Mouse (Mus musculus): Measurements from ENCODE around the gene Slc7a11. TPM values are rescaled to one million over a fixed set of nuclear protein-coding genes. Genes with fewer than 3 reads are reported as not detected.

The Slc7a11 gene
- polyA plus RNA-seq, 1 experiment = 11.3 TPM

GRCm38 (mm10) chr3:50275023-50275422 is 168.4 kb downstream of the Slc7a11 start:
- H3K4me1 ChIP-seq (replicated peaks; ENCODE audit: control insufficient read depth, insufficient read depth, low read length) = no peaks in the 10 kb centered on the region
- H3K36me3 ChIP-seq (ENCODE audit: control insufficient read depth, insufficient read depth, low read length) = no peaks in the 10 kb centered on the region
- H3K27ac ChIP-seq (ENCODE audit: control insufficient read depth, insufficient read depth, low read length) = no peak overlapping the region
- no peaks in the 10 kb centered on the region for H3K27me3 ChIP-seq (ENCODE audit: control insufficient read depth, insufficient read depth, low read length)
- H3K4me3 ChIP-seq (ENCODE audit: control insufficient read depth, insufficient read depth, low read length) = no peak overlapping the region
- DNase-seq = no peak
- TF ChIP-seq CTCF (IDR thresholded peaks at IDR 0.05; ENCODE audit: borderline replicate concordance, control insufficient read depth, extremely low read depth, insufficient read depth, low read length, poor library complexity) = no peak
- no peak for TF ChIP-seq POLR2A (IDR thresholded peaks at IDR 0.05; ENCODE audit: control insufficient read depth, extremely low read depth, insufficient read depth, low read length, poor library complexity)
- WGBS = 83% methylated on average over 2 of the region's 2 CpGs

GRCm38 (mm10) chr3:50272222-50272621 is 171.2 kb downstream of the Slc7a11 start:
- H3K36me3 ChIP-seq (ENCODE audit: control insufficient read depth, insufficient read depth, low read length) = no peaks in the 10 kb centered on the region
- no peaks in the 10 kb centered on the region for H3K27me3 ChIP-seq (ENCODE audit: control insufficient read depth, insufficient read depth, low read length)
- H3K27ac ChIP-seq (ENCODE audit: control insufficient read depth, insufficient read depth, low read length) = no peak overlapping the region
- H3K4me1 ChIP-seq (replicated peaks; ENCODE audit: control insufficient read depth, insufficient read depth, low read length) = no peaks in the 10 kb centered on the region
- TF ChIP-seq CTCF (IDR thresholded peaks at IDR 0.05; ENCODE audit: borderline replicate concordance, control insufficient read depth, extremely low read depth, insufficient read depth, low read length, poor library complexity) = no peak
- TF ChIP-seq POLR2A (IDR thresholded peaks at IDR 0.05; ENCODE audit: control insufficient read depth, extremely low read depth, insufficient read depth, low read length, poor library complexity) = no peak
- DNase-seq = no peak
- no peak overlapping the region for H3K4me3 ChIP-seq (ENCODE audit: control insufficient read depth, insufficient read depth, low read length)

GRCm38 (mm10) chr3:50269680-50270079 is 173.7 kb downstream of the Slc7a11 start:
- no peaks in the 10 kb centered on the region for H3K36me3 ChIP-seq (ENCODE audit: control insufficient read depth, insufficient read depth, low read length)
- DNase-seq = no peak
- 91% methylated on average over 4 of the region's 4 CpGs for WGBS
- no peaks in the 10 kb centered on the region for H3K27me3 ChIP-seq (ENCODE audit: control insufficient read depth, insufficient read depth, low read length)
- no peaks in the 10 kb centered on the region for H3K4me1 ChIP-seq (replicated peaks; ENCODE audit: control insufficient read depth, insufficient read depth, low read length)
- H3K27ac ChIP-seq (ENCODE audit: control insufficient read depth, insufficient read depth, low read length) = no peak overlapping the region
- no peak overlapping the region for H3K4me3 ChIP-seq (ENCODE audit: control insufficient read depth, insufficient read depth, low read length)
- TF ChIP-seq POLR2A (IDR thresholded peaks at IDR 0.05; ENCODE audit: control insufficient read depth, extremely low read depth, insufficient read depth, low read length, poor library complexity) (no peak), CTCF (IDR thresholded peaks at IDR 0.05; ENCODE audit: borderline replicate concordance, control insufficient read depth, extremely low read depth, insufficient read depth, low read length, poor library complexity) (no peak)

- TF ChIP-seq POLR2A (IDR thresholded peaks at IDR 0.05; ENCODE audit: control insufficient read depth, extremely low read depth, insufficient read depth, low read length, poor library complexity) (no peak), CTCF (IDR thresholded peaks at IDR 0.05; ENCODE audit: borderline replicate concordance, control insufficient read depth, extremely low read depth, insufficient read depth, low read length, poor library complexity) (no peak)
These were observed 180.8 kb downstream of the Slc7a11 start for GRCm38 (mm10) chr3:50262547-50263087.

GRCm38 (mm10) chr3:50262066-50262465 is 181.3 kb downstream of the Slc7a11 start:
- TF ChIP-seq POLR2A (IDR thresholded peaks at IDR 0.05; ENCODE audit: control insufficient read depth, extremely low read depth, insufficient read depth, low read length, poor library complexity) = no peak
- H3K27ac ChIP-seq (ENCODE audit: control insufficient read depth, insufficient read depth, low read length) = no peak overlapping the region
- 90% methylated on average over 2 of the region's 2 CpGs for WGBS
- no peak for DNase-seq
- H3K4me1 ChIP-seq (replicated peaks; ENCODE audit: control insufficient read depth, insufficient read depth, low read length) = no peaks in the 10 kb centered on the region
- no peak overlapping the region for H3K4me3 ChIP-seq (ENCODE audit: control insufficient read depth, insufficient read depth, low read length)
- H3K36me3 ChIP-seq (ENCODE audit: control insufficient read depth, insufficient read depth, low read length) = no peaks in the 10 kb centered on the region
- no peaks in the 10 kb centered on the region for H3K27me3 ChIP-seq (ENCODE audit: control insufficient read depth, insufficient read depth, low read length)

More at GRCm38 (mm10) chr3:50262547-50263087, 180.8 kb downstream of the Slc7a11 start:
- Histone ChIP-seq H3K4me3 (ENCODE audit: control insufficient read depth, insufficient read depth, low read length) (no peak overlapping the region), H3K4me1 (replicated peaks; ENCODE audit: control insufficient read depth, insufficient read depth, low read length) (no peaks in the 10 kb centered on the region), H3K36me3 (ENCODE audit: control insufficient read depth, insufficient read depth, low read length) (no peaks in the 10 kb centered on the region), H3K27ac (ENCODE audit: control insufficient read depth, insufficient read depth, low read length) (no peak overlapping the region), H3K27me3 (ENCODE audit: control insufficient read depth, insufficient read depth, low read length) (no peaks in the 10 kb centered on the region)
- 44% methylated on average over 2 of the region's 2 CpGs for WGBS
- no peak for DNase-seq

- DNase-seq = no peak
- H3K27me3 ChIP-seq (ENCODE audit: control insufficient read depth, insufficient read depth, low read length) = no peaks in the 10 kb centered on the region
- WGBS = 93% methylated on average over 1 of the region's 1 CpGs
- H3K4me3 ChIP-seq (ENCODE audit: control insufficient read depth, insufficient read depth, low read length) = no peak overlapping the region
- no peaks in the 10 kb centered on the region for H3K4me1 ChIP-seq (replicated peaks; ENCODE audit: control insufficient read depth, insufficient read depth, low read length)
- no peak overlapping the region for H3K27ac ChIP-seq (ENCODE audit: control insufficient read depth, insufficient read depth, low read length)
- no peaks in the 10 kb centered on the region for H3K36me3 ChIP-seq (ENCODE audit: control insufficient read depth, insufficient read depth, low read length)
- no peak for TF ChIP-seq POLR2A (IDR thresholded peaks at IDR 0.05; ENCODE audit: control insufficient read depth, extremely low read depth, insufficient read depth, low read length, poor library complexity)
- no peak for TF ChIP-seq CTCF (IDR thresholded peaks at IDR 0.05; ENCODE audit: borderline replicate concordance, control insufficient read depth, extremely low read depth, insufficient read depth, low read length, poor library complexity)
These were observed 182.7 kb downstream of the Slc7a11 start for GRCm38 (mm10) chr3:50260667-50261066.

- TF ChIP-seq CTCF (IDR thresholded peaks at IDR 0.05; ENCODE audit: borderline replicate concordance, control insufficient read depth, extremely low read depth, insufficient read depth, low read length, poor library complexity) = no peak
- TF ChIP-seq POLR2A (IDR thresholded peaks at IDR 0.05; ENCODE audit: control insufficient read depth, extremely low read depth, insufficient read depth, low read length, poor library complexity) = no peak
- no peaks in the 10 kb centered on the region for H3K4me1 ChIP-seq (replicated peaks; ENCODE audit: control insufficient read depth, insufficient read depth, low read length)
- DNase-seq = no peak
- H3K36me3 ChIP-seq (ENCODE audit: control insufficient read depth, insufficient read depth, low read length) = no peaks in the 10 kb centered on the region
- no peak overlapping the region for H3K27ac ChIP-seq (ENCODE audit: control insufficient read depth, insufficient read depth, low read length)
- 94% methylated on average over 4 of the region's 4 CpGs for WGBS
- no peaks in the 10 kb centered on the region for H3K27me3 ChIP-seq (ENCODE audit: control insufficient read depth, insufficient read depth, low read length)
- no peak overlapping the region for H3K4me3 ChIP-seq (ENCODE audit: control insufficient read depth, insufficient read depth, low read length)
These were observed 184.6 kb downstream of the Slc7a11 start for GRCm38 (mm10) chr3:50258852-50259251.

Data from thymus, adult 2 months (tissue).